Mouse (Mus musculus) kidney, postnatal 0 days (tissue): ENCODE measurements around the gene Spp1. TPM values are rescaled to one million over a fixed set of nuclear protein-coding genes. Genes with fewer than 3 reads are reported as not detected.
"Not testable (repeated sequence)": the region's sequence is repeated elsewhere in the genome, so short reads cannot be mapped to it uniquely, and the experiment has no call there.

Experiments used
- ATAC-seq: fragments of 200-750 bp; cut with Nextera tagmentation; replicated peaks from 2 replicates; pipeline ENCODE4 v1.8.0; 2017; ENCODE audit warnings: low read depth, moderate number of reproducible peaks, moderate TSS enrichment, moderate library complexity; ENCODE audit not compliant: low FRiP score
- DNase-seq: peaks from one replicate; pipeline ENCODE4 v3.0.0-alpha.2; 2016; ENCODE audit warnings: low spot score
- H3K27ac ChIP-seq: fragments of 300-500 bp; sonication (generic); 2 replicates; pipeline ENCODE4 v1.5.1; 2014; ENCODE audit warnings: mild to moderate bottlenecking
- H3K27me3 ChIP-seq: fragments of 300-500 bp; sonication (generic); 2 replicates; pipeline ENCODE4 v1.6.1; 2014; ENCODE audit warnings: low read length, mixed read lengths; ENCODE audit not compliant: insufficient read depth
- H3K36me3 ChIP-seq: fragments of 300-500 bp; sonication (generic); 2 replicates; pipeline ENCODE4 v1.6.1; 2014; ENCODE audit warnings: low read length, mixed read lengths; ENCODE audit not compliant: insufficient read depth
- H3K4me1 ChIP-seq: fragments of 300-500 bp; sonication (generic); replicated peaks from 2 replicates; pipeline ENCODE4 v1.6.1; 2014; ENCODE audit warnings: antibody characterized with exemption, low read length, mixed read lengths; ENCODE audit not compliant: insufficient read depth
- H3K4me2 ChIP-seq: fragments of 300-500 bp; sonication (generic); 2 replicates; pipeline ENCODE4 v1.6.1; 2014; ENCODE audit warnings: mild to moderate bottlenecking, low read length, moderate library complexity, mixed read lengths
- H3K4me3 ChIP-seq: fragments of 300-500 bp; sonication (generic); replicated peaks from 2 replicates; pipeline ENCODE4 v1.5.1; 2014; ENCODE audit warnings: low read depth, low read length
- H3K9ac ChIP-seq: fragments of 300-500 bp; sonication (generic); 2 replicates; pipeline ENCODE4 v1.6.1; 2014; ENCODE audit warnings: low read depth, low read length
- H3K9me3 ChIP-seq: fragments of 300-500 bp; sonication (generic); replicated peaks from 2 replicates; pipeline ENCODE4 v1.6.1; 2016; ENCODE audit warnings: low read length, inconsistent platforms, mixed read lengths
- CTCF ChIP-seq: IDR thresholded peaks from 2 replicates; pipeline ENCODE4 v1.5.1; 2016; ENCODE audit warnings: antibody characterized with exemption, low read depth, mild to moderate bottlenecking, moderate library complexity
- WGBS: fragments of 180-500 bp; shearing (Covaris S2); extraction: QIAGEN DNeasy Blood & Tissue Kit; methylation state at CpG from one replicate; pipeline ENCODE4 v1.1.7; 2014; 5-methylcytosine and 5-hydroxymethylcytosine counted together
- polyA plus RNA-seq: library from polyadenylated mRNA; unstranded; fragments of >200 nt; fragmentation: Nextera tagmentation; extraction: Ambion mirVana; gene quantifications from 2 replicates; pipeline ENCODE4 v1.2.1, GENCODE M21; 2015

The Spp1 gene
- polyA plus RNA-seq, 1 experiment from 2014 or later: 1,587 TPM

GRCm38 (mm10) chr5:104446156-104446555 is 11.2 kb downstream of the Spp1 start:
- peak; percentile 83 for DNase-seq
- TF ChIP-seq CTCF: peak; percentile 85
- Histone ChIP-seq H3K4me2 (no peak overlapping the region), H3K4me3 (no peak overlapping the region), H3K27me3 (no peaks in the 10 kb centered on the region), H3K36me3 (no peaks in the 10 kb centered on the region), H3K9ac (no peak overlapping the region), H3K27ac (no peak overlapping the region), H3K9me3 (no peaks in the 10 kb centered on the region), H3K4me1 (no peaks in the 10 kb centered on the region)
- ATAC-seq: peak; percentile 59; the same call in 1 of the 2 replicates
- WGBS: 2% methylated on average over 3 of the region's 3 CpGs

GRCm38 (mm10) chr5:104448346-104448745 is 13.4 kb downstream of the Spp1 start:
- ATAC-seq, H3K4me3 ChIP-seq, H3K27me3 ChIP-seq, H3K36me3 ChIP-seq, DNase-seq, H3K4me1 ChIP-seq, H3K27ac ChIP-seq, H3K4me2 ChIP-seq, H3K9me3 ChIP-seq, H3K9ac ChIP-seq: not testable (repeated sequence)
- 25% methylated on average over 6 of the region's 6 CpGs for WGBS

DNA sequence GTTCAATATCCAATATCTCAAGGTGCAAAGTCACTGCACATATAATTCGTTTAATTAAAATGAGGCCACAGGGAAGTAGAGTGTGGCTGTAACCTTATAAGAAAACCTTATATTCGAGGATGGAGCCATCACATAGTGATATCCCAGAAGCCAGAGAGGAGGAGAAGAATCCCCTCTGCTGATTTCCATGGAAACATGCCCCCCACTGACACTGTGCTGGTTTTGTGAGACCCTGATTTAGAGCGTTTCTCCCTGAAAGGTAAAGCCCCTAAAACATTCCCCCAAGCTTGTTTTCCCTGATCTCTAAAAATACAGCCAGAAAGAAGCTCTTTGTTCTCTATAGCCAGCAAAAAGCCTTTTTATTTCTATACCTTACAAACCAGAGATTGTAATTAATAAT is 14.6 kb downstream of the Spp1 start:
- no peak for TF ChIP-seq CTCF
- no peaks in the 10 kb centered on the region for H3K4me1 ChIP-seq
- H3K9me3 ChIP-seq: no peaks in the 10 kb centered on the region
- no peaks in the 10 kb centered on the region for H3K36me3 ChIP-seq
- DNase-seq (no peak), ATAC-seq (no peak)
- H3K9ac ChIP-seq: no peak overlapping the region
- no peaks in the 10 kb centered on the region for H3K27me3 ChIP-seq
- 33% methylated on average over 3 of the region's 3 CpGs for WGBS
- H3K4me3 ChIP-seq: no peak overlapping the region
- H3K4me2 ChIP-seq: no peak overlapping the region
- H3K27ac ChIP-seq: no peak overlapping the region

GRCm38 (mm10) chr5:104453075-104453474 is 18.2 kb downstream of the Spp1 start:
- no peak for TF ChIP-seq CTCF

GRCm38 (mm10) chr5:104454564-104454963 is 19.6 kb downstream of the Spp1 start:
- no peaks in the 10 kb centered on the region for H3K27me3 ChIP-seq
- H3K4me3 ChIP-seq: no peak overlapping the region
- no peaks in the 10 kb centered on the region for H3K36me3 ChIP-seq
- no peak for DNase-seq
- ATAC-seq: no peak
- TF ChIP-seq CTCF: no peak
- 93% methylated on average over 6 of the region's 6 CpGs for WGBS
- no peaks in the 10 kb centered on the region for H3K9me3 ChIP-seq
- H3K4me2 ChIP-seq: no peak overlapping the region
- H3K4me1 ChIP-seq: peaks cover 7% of the 10 kb centered on the region; the same call in 1 of the 2 replicates
- H3K9ac ChIP-seq: no peak overlapping the region
- no peak overlapping the region for H3K27ac ChIP-seq

More at GRCm38 (mm10) chr5:104453075-104453474, 18.2 kb downstream of the Spp1 start:
- ATAC-seq: no peak
- Histone ChIP-seq H3K27ac (no peak overlapping the region), H3K4me2 (no peak overlapping the region), H3K9ac (no peak overlapping the region), H3K4me1 (no peaks in the 10 kb centered on the region), H3K9me3 (no peaks in the 10 kb centered on the region), H3K36me3 (no peaks in the 10 kb centered on the region), H3K27me3 (no peaks in the 10 kb centered on the region), H3K4me3 (no peak overlapping the region)
- 68% methylated on average over 1 of the region's 1 CpGs for WGBS
- no peak for DNase-seq

GRCm38 (mm10) chr5:104458832-104459705 is 24.2 kb downstream of the Spp1 start, which contains the start of gene Pkd2:
Gene Pkd2, plus strand, starts transcription at chr5:104459450.
- H3K4me2 ChIP-seq: peak within 1 kb of the TSS; percentile 78
- H3K4me1 ChIP-seq: peaks cover 7% of the 10 kb centered on the region; the same call in 1 of the 2 replicates
- no peak for TF ChIP-seq CTCF
- WGBS: 9% methylated on average over 42 of the region's 46 CpGs
- H3K27me3 ChIP-seq: no peaks in the 10 kb centered on the region
- H3K27ac ChIP-seq: peak within 1 kb of the TSS; percentile 98
- H3K9me3 ChIP-seq: no peaks in the 10 kb centered on the region
- H3K36me3 ChIP-seq: peaks cover 2% of the 10 kb centered on the region; the same call in 1 of the 2 replicates
- peak; percentile 90 for ATAC-seq
- peak within 1 kb of the TSS; percentile 95 for H3K4me3 ChIP-seq
- peak within 1 kb of the TSS; percentile 98 for H3K9ac ChIP-seq
- peak; percentile 90 for DNase-seq
